Mouse (Mus musculus) forebrain, embryonic 13.5 days (tissue): ENCODE results near the gene Hpd. TPM values are rescaled to one million over a fixed set of nuclear protein-coding genes. Genes with fewer than 3 reads are reported as not detected.

Experiments
- ATAC-seq: fragments of 200-750 bp; cut with Nextera tagmentation; 2 replicates; pipeline ENCODE4 v1.8.0; 2017
- H3K27ac ChIP-seq: fragments of 300-500 bp; sonication (generic); 2 replicates; pipeline ENCODE4 v1.5.1; 2015; ENCODE audit warnings: inconsistent platforms, mild to moderate bottlenecking, moderate library complexity
- H3K27me3 ChIP-seq: fragments of 300-500 bp; sonication (generic); 2 replicates; pipeline ENCODE4 v1.6.1; 2015; ENCODE audit warnings: mild to moderate bottlenecking, inconsistent platforms
- H3K36me3 ChIP-seq: fragments of 300-500 bp; sonication (generic); 2 replicates; pipeline ENCODE4 v1.6.1; 2015; ENCODE audit warnings: mild to moderate bottlenecking, inconsistent platforms; ENCODE audit not compliant: poor library complexity, severe bottlenecking
- H3K4me1 ChIP-seq: fragments of 300-500 bp; sonication (generic); 2 replicates; pipeline ENCODE4 v1.6.1; 2015; ENCODE audit warnings: inconsistent platforms
- H3K4me2 ChIP-seq: fragments of 300-500 bp; sonication (generic); 2 replicates; pipeline ENCODE4 v1.6.1; 2015; ENCODE audit warnings: inconsistent platforms, mild to moderate bottlenecking, moderate library complexity
- H3K4me3 ChIP-seq: fragments of 300-500 bp; sonication (generic); 2 replicates; pipeline ENCODE4 v1.5.1; 2015; ENCODE audit warnings: mild to moderate bottlenecking, inconsistent platforms
- H3K9ac ChIP-seq: fragments of 300-500 bp; sonication (generic); 2 replicates; pipeline ENCODE4 v1.6.1; 2015; ENCODE audit warnings: mild to moderate bottlenecking, inconsistent platforms
- H3K9me3 ChIP-seq: fragments of 300-500 bp; sonication (generic); replicated peaks from 2 replicates; pipeline ENCODE4 v1.6.1; 2016; ENCODE audit warnings: inconsistent platforms
- WGBS: fragments of 180-500 bp; shearing (Covaris S2); methylation state at CpG from one replicate; pipeline ENCODE4 v1.1.7; 2015; 5-methylcytosine and 5-hydroxymethylcytosine counted together
- polyA plus RNA-seq: library from polyadenylated mRNA; unstranded; fragments of >200 nt; fragmentation: Nextera tagmentation; extraction: Ambion mirVana; gene quantifications from 2 replicates; pipeline ENCODE4 v1.2.1, GENCODE M21; 2015

The Hpd gene
- polyA plus RNA-seq, 1 experiment from 2014 or later = not detected

DNA sequence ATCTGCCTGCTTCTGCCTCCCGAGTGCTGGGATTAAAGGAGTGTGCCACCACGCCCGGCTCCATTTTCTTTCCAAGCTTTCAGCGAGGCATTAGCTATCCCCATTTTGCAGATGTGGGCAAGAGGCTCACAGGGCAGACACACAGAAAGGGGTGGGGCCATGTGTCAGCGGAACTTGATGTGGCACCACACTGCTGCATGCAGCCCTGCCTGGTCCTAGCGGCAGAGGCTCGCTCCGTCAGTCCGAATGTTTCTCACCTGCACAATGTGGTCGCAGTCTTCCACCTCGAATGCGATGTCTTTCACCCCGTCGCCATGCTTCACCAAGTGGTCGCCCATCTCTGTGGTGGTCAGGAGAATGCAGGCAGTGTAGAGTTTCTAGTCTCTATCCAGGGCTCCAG lies 2.1 kb downstream of the Hpd start:
- ATAC-seq = no peak
- H3K27ac ChIP-seq = no peak overlapping the region
- H3K36me3 ChIP-seq = no peaks in the 10 kb centered on the region
- H3K4me3 ChIP-seq = no peak overlapping the region
- no peak overlapping the region for H3K9ac ChIP-seq
- H3K4me1 ChIP-seq = no peaks in the 10 kb centered on the region
- H3K27me3 ChIP-seq = no peaks in the 10 kb centered on the region
- no peaks in the 10 kb centered on the region for H3K9me3 ChIP-seq
- 94% methylated on average over 15 of the region's 15 CpGs for WGBS
- no peak overlapping the region for H3K4me2 ChIP-seq

DNA sequence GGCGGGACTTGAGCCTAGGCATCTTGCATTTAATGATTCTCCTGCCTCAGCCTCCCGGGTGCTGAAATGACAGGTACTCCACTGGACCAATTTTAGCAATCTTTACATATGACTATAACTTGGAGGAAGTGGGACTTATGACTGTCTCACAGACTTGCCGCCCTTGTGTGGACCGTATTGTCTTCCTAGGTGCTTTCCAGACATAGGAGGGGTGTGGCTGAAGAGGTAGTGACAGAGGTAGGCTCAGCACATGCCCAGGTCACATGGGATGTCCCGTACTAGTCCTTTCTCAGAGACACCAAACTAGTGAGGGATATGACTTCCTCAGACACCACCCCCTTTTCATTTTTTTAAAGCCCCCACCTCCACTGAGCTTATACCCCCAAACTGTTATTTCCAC lies 3.7 kb downstream of the Hpd start:
- H3K27me3 ChIP-seq = no peaks in the 10 kb centered on the region
- H3K4me3 ChIP-seq = no peak overlapping the region
- no peak overlapping the region for H3K4me2 ChIP-seq
- H3K27ac ChIP-seq = no peak overlapping the region
- 88% methylated on average over 5 of the region's 5 CpGs for WGBS
- no peak for ATAC-seq
- H3K9me3 ChIP-seq = no peaks in the 10 kb centered on the region
- no peaks in the 10 kb centered on the region for H3K36me3 ChIP-seq
- H3K4me1 ChIP-seq = no peaks in the 10 kb centered on the region
- H3K9ac ChIP-seq = no peak overlapping the region

DNA sequence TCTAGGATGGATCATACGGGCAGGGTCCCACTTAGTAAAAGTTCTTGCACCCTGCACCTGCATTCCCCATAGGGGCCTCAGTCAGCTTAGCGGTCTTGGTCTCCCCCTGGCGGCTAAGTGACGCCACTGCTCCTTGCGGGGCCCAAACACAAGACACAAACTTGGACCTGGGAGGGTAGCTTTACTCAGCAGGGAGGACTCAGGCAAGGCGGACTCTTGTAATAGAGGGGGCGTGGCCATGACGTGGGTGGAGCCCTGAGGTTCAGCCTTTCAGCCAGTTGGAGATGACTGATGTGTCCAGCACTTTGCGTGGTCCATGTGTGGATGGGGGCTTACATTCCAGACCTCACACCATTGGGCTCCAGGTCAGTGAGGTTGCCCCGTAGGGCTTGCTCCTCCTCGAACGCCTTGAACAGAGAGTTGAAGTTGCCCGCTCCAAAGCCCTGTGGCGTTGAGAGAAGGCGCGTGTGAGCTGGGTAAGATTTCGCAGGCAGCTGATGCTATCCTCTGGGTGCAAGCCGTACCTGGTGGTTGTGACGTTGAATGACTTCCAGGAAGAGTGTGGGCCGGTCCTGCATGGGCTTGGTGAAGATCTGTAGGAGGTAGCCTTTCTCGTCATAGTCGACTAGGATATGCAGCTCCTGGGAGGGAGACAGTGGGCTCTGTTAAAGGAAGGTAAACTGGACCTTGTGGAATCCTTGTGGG lies 10.7 kb downstream of the Hpd start:
- Histone ChIP-seq H3K4me3 (no peak overlapping the region; the same call in 1 of the 2 replicates), H3K9ac (no peak overlapping the region; the same call in 1 of the 2 replicates), H3K4me2 (peak overlapping the region; percentile 48), H3K4me1 (peaks cover 12% of the 10 kb centered on the region), H3K27ac (no peak overlapping the region), H3K27me3 (no peaks in the 10 kb centered on the region), H3K36me3 (peaks cover 9% of the 10 kb centered on the region), H3K9me3 (no peaks in the 10 kb centered on the region)
- WGBS = 12% methylated on average over 22 of the region's 22 CpGs
- ATAC-seq = peak; percentile 77

DNA sequence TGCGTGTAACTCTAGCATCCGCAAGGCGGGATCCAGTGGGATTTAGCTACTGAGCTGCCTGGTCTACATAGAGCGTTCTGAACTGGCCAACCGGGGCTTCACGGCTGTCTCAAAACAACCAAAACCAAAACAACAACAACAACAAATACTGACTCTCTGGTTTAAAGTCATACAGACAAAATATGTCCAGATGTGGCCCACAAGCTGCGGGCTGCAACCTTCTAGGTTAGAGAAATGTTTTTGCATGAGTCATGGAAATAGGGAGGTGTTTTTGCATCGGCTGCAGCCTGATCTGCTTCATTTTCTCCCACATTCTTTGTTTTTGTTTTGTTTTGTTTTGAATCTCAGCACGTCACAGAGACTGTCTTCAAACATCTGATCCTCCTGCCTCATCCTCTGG lies 12.2 kb downstream of the Hpd start:
- ATAC-seq = no peak
- Histone ChIP-seq H3K36me3 (peaks cover 21% of the 10 kb centered on the region), H3K4me3 (no peak overlapping the region), H3K27me3 (no peaks in the 10 kb centered on the region), H3K4me2 (no peak overlapping the region), H3K9me3 (no peaks in the 10 kb centered on the region), H3K4me1 (peaks cover 12% of the 10 kb centered on the region), H3K9ac (no peak overlapping the region), H3K27ac (no peak overlapping the region)
- 86% methylated on average over 9 of the region's 9 CpGs for WGBS

DNA sequence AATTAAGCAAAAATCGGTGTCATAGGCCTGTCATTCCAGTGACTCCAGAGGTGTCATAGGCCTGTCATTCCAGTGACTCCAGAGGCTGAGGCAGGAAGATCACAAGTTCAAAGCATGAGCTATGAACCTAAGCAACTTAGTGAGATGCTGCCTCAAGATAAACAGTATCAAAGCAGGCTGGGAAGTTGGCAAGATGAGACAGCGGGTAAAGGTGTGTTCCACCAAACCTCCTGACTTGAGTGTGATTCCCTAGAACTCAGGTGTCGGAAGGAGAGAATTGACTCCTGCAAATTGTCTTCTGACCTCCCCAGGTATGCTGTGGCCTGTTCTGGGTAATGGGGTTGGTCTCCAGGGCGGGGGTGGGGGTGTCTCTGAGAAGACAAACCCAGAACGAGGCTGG lies 13.2 kb downstream of the Hpd start, which contains the start of gene Psmd9:
TSS of gene Psmd9 (plus strand) at position 130 of the 400 bp plus-strand sequence.
- no peak within 1 kb of the TSS for H3K27ac ChIP-seq
- ATAC-seq = no peak
- peaks cover 26% of the 10 kb centered on the region for H3K36me3 ChIP-seq
- 81% methylated on average over 5 of the region's 5 CpGs for WGBS
- H3K4me2 ChIP-seq = no peak within 1 kb of the TSS
- no peaks in the 10 kb centered on the region for H3K9me3 ChIP-seq
- no peak within 1 kb of the TSS for H3K4me3 ChIP-seq
- H3K27me3 ChIP-seq = no peaks in the 10 kb centered on the region
- peaks cover 12% of the 10 kb centered on the region for H3K4me1 ChIP-seq
- H3K9ac ChIP-seq = no peak within 1 kb of the TSS

DNA sequence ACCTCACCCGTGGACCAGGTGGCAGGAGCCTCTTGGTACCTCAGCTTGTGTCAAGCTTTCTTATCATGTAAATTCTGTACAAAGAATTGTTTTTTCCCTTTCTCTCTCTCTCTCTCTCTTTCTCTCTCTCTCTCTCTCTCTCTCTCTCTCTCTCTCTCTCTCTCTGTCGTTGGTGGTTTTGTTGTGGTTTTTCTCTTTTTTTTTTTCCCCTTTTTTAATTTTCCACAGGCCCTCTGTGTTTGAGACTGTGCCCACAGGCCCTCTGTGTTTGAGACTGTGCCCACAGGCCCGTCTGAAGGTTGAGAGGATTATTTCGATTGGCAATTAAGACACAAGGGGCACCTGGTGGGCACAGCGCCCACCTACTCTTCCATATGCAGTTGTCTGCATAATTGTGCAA lies 14.9 kb downstream of the Hpd start:
- Histone ChIP-seq H3K4me2 (no peak overlapping the region), H3K27ac (no peak overlapping the region), H3K4me3 (no peak overlapping the region), H3K9ac (no peak overlapping the region), H3K4me1 (peaks cover 12% of the 10 kb centered on the region), H3K9me3 (no peaks in the 10 kb centered on the region), H3K27me3 (no peaks in the 10 kb centered on the region), H3K36me3 (peaks cover 43% of the 10 kb centered on the region)
- 65% methylated on average over 5 of the region's 5 CpGs for WGBS
- ATAC-seq = no peak

DNA sequence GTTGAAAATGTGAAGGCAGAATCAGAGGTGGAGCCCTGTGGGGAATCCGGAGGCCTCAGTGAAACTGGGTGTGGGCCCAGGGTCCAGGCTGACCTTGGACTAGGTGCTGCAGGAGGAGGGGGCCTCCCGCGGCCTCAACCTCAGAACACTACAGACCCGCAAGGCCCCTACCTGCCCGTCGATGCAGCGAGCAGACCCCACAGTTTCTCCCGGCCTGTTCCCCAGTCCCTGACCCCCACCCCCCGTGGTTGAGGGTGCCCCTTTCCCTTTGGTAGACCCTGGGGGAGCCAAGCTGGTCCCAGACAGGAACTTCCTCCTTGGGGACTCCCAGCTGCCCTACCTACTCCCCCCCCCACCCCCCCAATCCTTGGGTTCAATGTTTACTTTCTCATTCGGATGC lies 16.1 kb downstream of the Hpd start:
- H3K27ac ChIP-seq = no peak overlapping the region
- H3K4me1 ChIP-seq = 0 out of 2 replicates have a peak, but pooled peaks cover 4% of the 10 kb centered on the region
- 90% methylated on average over 10 of the region's 10 CpGs for WGBS
- H3K36me3 ChIP-seq = peaks cover 55% of the 10 kb centered on the region
- H3K4me2 ChIP-seq = no peak overlapping the region
- no peak for ATAC-seq
- no peak overlapping the region for H3K4me3 ChIP-seq
- H3K27me3 ChIP-seq = no peaks in the 10 kb centered on the region
- no peaks in the 10 kb centered on the region for H3K9me3 ChIP-seq
- H3K9ac ChIP-seq = no peak overlapping the region

DNA sequence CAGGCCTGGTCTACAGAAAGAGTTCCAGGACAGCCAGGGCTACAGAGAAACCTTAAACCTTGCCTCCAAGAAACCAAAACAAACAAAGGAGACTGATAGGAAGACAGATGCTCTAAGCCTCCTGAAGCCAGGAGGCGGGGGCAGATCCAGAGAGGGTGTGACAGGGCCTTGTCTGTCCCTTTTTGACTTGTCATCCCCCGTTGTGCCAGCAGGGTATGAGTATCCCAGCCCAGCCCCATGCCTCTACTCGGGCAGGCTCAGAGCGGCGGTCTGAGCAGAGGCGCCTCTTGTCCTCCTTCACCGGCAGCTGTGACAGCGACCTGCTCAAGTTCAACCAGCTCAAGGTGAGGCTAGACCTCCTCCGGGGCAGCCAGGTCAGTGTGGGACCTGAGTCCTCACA lies 19.6 kb downstream of the Hpd start:
- Histone ChIP-seq H3K9me3 (no peaks in the 10 kb centered on the region), H3K36me3 (peaks cover 88% of the 10 kb centered on the region), H3K4me3 (no peak overlapping the region), H3K4me2 (no peak overlapping the region), H3K27ac (no peak overlapping the region), H3K27me3 (no peaks in the 10 kb centered on the region), H3K4me1 (no peaks in the 10 kb centered on the region), H3K9ac (no peak overlapping the region)
- ATAC-seq = no peak
- WGBS = 81% methylated on average over 9 of the region's 9 CpGs

DNA sequence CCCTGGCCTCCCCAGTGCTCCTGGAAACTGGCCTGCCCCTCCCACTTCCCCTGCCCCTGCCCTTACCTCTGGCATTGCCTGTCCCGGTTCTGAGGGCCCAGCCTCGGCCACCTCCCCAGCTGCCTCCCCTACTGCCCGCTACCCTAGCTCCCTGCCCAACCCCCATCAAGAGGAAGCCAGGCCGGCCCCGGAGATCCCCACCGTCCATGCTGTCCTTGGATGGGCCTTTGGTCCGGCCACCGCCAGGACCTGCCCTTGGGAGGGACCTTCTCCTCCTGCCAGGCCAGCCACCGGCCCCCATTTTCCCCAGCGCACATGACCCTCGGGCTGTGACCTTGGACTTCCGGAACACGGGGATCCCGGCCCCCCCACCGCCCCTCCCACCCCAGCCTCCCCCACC lies 22.2 kb downstream of the Hpd start:
- 93% methylated on average over 15 of the region's 15 CpGs for WGBS
- Histone ChIP-seq H3K4me2 (no peak overlapping the region), H3K9me3 (no peaks in the 10 kb centered on the region), H3K4me3 (no peak overlapping the region), H3K36me3 (peaks cover 89% of the 10 kb centered on the region), H3K4me1 (no peaks in the 10 kb centered on the region), H3K27me3 (no peaks in the 10 kb centered on the region), H3K9ac (no peak overlapping the region), H3K27ac (no peak overlapping the region)
- no peak for ATAC-seq

DNA sequence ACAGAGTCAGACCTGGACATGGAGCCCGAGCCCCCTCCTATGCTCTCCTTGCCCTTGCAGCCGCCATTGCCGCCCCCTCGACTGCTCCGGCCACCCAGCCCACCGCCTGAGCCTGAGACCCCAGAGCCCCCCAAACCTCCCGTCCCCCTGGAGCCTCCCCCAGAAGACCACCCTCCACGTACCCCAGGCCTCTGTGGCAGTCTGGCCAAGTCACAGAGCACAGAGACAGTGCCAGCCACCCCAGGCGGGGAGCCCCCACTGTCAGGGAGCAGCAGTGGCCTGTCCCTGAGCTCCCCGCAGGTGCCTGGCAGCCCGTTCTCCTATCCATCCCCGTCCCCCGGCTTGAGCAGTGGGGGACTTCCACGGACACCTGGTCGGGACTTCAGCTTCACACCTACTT lies 22.7 kb downstream of the Hpd start:
- no peak overlapping the region for H3K4me3 ChIP-seq
- H3K9ac ChIP-seq = no peak overlapping the region
- H3K4me2 ChIP-seq = no peak overlapping the region
- 96% methylated on average over 15 of the region's 15 CpGs for WGBS
- H3K27me3 ChIP-seq = no peaks in the 10 kb centered on the region
- no peak overlapping the region for H3K27ac ChIP-seq
- no peaks in the 10 kb centered on the region for H3K9me3 ChIP-seq
- ATAC-seq = no peak
- H3K4me1 ChIP-seq = no peaks in the 10 kb centered on the region
- H3K36me3 ChIP-seq = peaks cover 94% of the 10 kb centered on the region

DNA sequence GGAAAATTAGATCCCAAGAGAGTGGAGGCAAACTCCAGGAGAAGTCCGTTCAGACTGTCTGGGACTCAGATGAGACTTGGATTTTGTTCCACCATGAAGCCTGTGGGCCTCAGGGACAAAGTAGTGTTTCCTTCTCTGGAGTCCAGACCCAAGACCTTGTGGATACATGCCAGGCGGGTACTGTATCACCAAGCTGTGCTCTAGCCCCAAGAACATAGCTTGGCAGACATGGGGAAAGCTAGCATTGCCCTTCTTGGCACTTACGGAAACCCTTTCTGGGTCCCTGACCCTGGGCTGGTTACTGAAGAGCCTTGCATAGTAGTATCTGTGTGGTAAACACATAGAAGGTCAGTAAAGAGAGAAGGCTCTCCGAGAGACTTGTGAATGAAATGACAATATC lies 23.1 kb downstream of the Hpd start:
- Histone ChIP-seq H3K4me2 (no peak overlapping the region), H3K9ac (no peak overlapping the region), H3K9me3 (no peaks in the 10 kb centered on the region), H3K36me3 (peaks cover 94% of the 10 kb centered on the region), H3K27me3 (no peaks in the 10 kb centered on the region), H3K4me3 (no peak overlapping the region), H3K27ac (no peak overlapping the region), H3K4me1 (no peaks in the 10 kb centered on the region)
- ATAC-seq = no peak
- 96% methylated on average over 4 of the region's 4 CpGs for WGBS

DNA sequence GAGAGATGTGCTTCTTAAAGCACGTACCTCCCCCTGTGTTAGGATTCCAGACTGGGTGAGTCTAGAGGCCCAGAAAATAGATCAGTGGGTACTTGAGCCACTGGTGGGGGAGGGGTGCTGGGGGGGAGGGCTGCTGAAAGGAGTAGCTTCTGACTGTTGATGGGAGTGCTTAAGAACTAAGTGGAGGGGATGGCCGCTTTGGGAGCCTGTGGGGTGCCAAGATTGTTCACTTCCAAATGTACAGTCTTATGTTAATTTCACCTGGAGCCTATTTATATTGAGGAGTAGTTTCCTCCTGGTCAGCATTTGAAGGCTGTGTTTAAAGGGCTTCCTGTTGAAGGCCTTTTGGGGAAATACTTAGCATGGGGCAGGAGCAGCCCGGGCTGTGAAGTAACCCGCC lies 24.6 kb downstream of the Hpd start:
- WGBS = 88% methylated on average over 4 of the region's 4 CpGs
- ATAC-seq = no peak

DNA sequence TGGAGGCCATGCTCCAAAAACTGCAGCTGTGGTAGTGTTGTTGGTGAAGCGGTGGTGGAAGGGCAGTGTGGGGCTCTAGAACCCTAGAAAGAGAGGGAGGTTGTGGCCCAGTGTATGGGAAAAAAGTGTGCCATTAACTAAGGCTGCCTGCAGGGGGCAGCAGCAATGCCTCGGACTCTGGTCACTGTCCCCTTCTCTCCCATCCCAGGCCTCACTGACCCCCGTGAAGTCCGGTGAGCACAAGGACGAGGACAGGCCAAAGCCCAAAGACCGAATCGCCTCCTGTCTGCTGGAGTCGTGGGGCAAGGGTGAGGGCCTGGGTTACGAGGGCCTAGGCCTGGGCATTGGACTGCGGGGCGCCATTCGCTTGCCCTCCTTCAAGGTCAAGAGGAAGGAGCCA lies 25.8 kb downstream of the Hpd start:
- no peak overlapping the region for H3K9ac ChIP-seq

More for the DNA sequence above, 24.6 kb downstream of the Hpd start:
- no peak overlapping the region for H3K9ac ChIP-seq
- no peak overlapping the region for H3K4me3 ChIP-seq
- H3K36me3 ChIP-seq = peaks cover 94% of the 10 kb centered on the region
- H3K27me3 ChIP-seq = no peaks in the 10 kb centered on the region
- H3K27ac ChIP-seq = no peak overlapping the region
- H3K4me1 ChIP-seq = no peaks in the 10 kb centered on the region
- H3K4me2 ChIP-seq = no peak overlapping the region
- no peaks in the 10 kb centered on the region for H3K9me3 ChIP-seq

More for the DNA sequence above, 25.8 kb downstream of the Hpd start:
- Histone ChIP-seq H3K4me2 (no peak overlapping the region), H3K4me1 (no peaks in the 10 kb centered on the region), H3K27me3 (no peaks in the 10 kb centered on the region), H3K4me3 (no peak overlapping the region), H3K27ac (no peak overlapping the region), H3K36me3 (peaks cover 94% of the 10 kb centered on the region), H3K9me3 (no peaks in the 10 kb centered on the region)
- no peak for ATAC-seq
- 86% methylated on average over 12 of the region's 12 CpGs for WGBS
